Mouse (Mus musculus): Measurements from ENCODE around the gene Lrp1.

GRCm38 (mm10) chr10:127607059-127607458, 13.9 kb downstream of the Lrp1 start:
- TF ChIP-seq CTCF (conservative IDR thresholded peaks at IDR 0.05; ENCODE audit: low read length) (no peak), NANOG (IDR thresholded peaks at IDR 0.05; ENCODE audit: borderline replicate concordance, low read length) (no peak)

Data from E14TG2a.4 (cell line).